Mouse (Mus musculus) thymus, adult 2 months (tissue): ENCODE data around the gene Gpc6.

Source experiments
- CTCF ChIP-seq: fragments of 200-500 bp; IDR thresholded peaks from 2 replicates; pipeline ENCODE4 v1.5.1; 2012; ENCODE audit warnings: mild to moderate bottlenecking, control low read depth, low read length, moderate library complexity, borderline replicate concordance; ENCODE audit not compliant: control insufficient read depth, poor library complexity, insufficient read depth; ENCODE audit errors: extremely low read depth
- POLR2A ChIP-seq: fragments of 200-500 bp; IDR thresholded peaks from 2 replicates; pipeline ENCODE4 v1.6.1; 2012; ENCODE audit warnings: mild to moderate bottlenecking, low read length, control low read depth, moderate library complexity; ENCODE audit not compliant: control insufficient read depth, poor library complexity, insufficient read depth; ENCODE audit errors: extremely low read depth

DNA sequence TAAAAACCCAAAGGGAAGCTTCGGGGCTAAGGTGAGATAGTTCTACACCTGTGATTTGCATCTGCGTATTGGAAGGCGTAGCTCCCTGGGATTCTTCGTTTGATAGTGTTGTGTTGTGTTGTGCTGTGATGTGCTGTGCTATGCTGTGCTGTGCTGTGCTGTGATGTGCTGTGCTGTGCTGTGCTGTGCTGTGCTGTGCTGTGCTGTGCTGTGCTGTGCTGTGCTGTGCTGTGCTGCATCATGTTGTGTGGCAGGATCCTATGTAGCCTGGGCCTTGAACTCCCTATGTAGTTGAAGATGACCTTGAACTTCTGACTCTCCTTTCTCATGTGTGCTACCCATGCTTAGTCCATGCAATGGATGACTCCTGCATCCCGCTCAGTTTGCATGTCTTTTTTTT is 994.5 kb downstream of the Gpc6 start:
- TF ChIP-seq CTCF = no peak
- no peak for TF ChIP-seq POLR2A
